Mouse (Mus musculus): Measurements from ENCODE around the gene Ugt1a9.
"Not testable (repeated sequence)": the region's sequence is repeated elsewhere in the genome, so short reads cannot be mapped to it uniquely, and the experiment has no call there.

Ugt1a9 gene

GRCm38 (mm10) chr1:88105656-88106055 is 35.1 kb downstream of the Ugt1a9 start:
- DNase-seq (ENCODE audit: low read depth), result no peak

DNA sequence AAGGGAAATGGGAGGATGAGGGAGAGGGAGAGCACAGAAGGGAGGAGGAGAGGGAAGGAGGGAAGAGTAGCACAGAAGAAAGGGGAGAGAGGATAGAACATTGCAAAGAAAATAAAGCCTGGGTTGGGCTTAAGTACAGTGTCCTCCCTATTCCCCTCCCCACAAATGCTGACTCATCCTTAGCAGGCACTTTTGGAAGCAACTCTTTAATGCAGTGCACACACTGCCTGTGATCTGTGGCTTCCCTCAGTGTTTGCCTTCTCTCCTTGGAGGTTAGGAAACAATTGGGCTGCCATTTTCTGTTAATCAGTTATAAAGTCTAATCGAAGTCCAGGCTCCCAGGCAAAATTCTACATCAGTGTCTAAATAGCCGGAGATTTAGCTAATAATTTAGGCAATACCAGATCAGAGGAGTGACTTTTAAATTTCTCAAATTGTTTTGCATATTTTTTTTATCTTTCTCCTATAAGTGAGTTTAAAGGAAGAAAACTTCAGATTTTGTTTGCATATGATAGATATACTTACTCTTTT is 38.5 kb downstream of the Ugt1a9 start:
- not testable (repeated sequence) for DNase-seq (ENCODE audit: low read depth)

DNA sequence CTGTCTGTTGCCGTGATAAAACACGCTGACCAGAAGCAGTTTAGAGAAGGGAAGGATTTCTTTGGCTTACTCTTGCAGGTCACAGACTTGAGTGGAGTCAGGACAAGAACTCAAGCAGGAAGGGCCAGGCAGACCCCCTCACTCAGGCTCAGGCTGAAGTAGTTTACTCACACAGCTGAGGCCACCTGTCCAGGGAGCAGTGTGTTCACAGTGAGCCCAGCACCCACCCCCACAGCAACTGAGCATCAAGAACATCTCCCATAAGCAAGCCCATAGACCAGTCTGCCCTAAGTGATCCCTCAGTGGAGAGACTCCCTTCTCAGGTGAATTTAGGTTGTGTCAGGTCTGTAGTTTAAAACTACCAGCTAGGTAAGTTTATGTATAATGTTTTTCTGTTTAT is 39.0 kb downstream of the Ugt1a9 start:
- not testable (repeated sequence) for DNase-seq (ENCODE audit: low read depth)

DNA sequence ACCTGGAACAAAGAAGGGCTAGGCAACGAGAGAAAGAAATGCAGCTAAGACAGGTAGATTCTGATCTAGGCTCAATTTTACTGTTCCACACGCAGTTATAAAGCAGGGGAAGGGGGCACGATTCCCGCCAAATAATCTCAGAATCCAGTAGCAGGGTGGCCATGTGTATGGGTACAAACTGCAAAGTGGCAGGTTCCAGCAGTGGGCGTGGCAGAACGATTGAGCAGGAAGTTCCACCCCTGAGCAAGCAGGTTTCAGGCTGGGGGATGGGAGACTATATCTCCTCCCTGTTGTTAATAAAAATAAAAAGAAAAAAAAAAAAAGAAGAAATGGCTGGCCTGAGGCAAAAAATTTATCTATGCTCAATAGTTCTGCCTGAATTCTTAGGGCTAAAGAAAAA is 42.2 kb downstream of the Ugt1a9 start:
- DNase-seq (ENCODE audit: low read depth), result not testable (repeated sequence)

DNA sequence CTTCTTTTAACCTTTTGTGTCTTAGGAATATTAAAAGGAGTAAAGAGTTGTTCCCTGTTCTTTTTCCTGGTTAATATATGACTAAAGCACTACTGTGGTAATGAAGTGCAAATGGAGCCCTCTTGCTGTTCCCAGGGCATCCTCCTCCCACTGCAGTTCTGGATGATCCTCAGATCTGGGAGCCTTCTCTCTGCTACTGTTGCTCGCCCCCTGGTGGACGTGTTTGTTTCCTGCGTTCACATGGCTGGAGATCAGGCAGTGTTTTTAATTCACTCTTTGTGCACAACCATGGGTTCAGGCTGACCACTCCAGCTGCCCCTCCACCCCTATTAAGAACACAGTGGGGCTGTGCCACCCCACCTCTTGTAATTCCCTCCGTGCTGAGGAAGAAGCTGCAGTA is 50.0 kb downstream of the Ugt1a9 start:
- not testable (repeated sequence) for DNase-seq (ENCODE audit: low read depth)

DNA sequence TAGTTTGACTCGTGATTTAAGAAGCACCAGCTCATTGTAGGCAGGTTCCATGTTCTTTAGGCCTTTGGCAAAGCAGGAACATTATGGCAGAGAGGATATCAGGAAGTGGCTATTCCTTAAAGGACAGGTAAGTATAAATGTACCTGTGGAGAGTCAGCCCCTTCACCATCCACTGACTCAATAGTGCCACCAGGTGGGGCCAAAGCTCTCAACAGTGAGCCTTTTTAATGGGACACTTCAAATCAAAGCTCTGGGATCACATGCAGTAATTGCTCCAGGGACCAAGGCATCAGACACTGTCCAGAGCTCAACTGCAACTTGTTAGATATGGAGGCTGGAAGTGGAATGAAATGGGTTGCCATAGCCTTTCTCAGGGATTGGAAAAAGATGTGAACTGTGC is 50.9 kb downstream of the Ugt1a9 start:
- DNase-seq (ENCODE audit: low read depth), result not testable (repeated sequence)

DNA sequence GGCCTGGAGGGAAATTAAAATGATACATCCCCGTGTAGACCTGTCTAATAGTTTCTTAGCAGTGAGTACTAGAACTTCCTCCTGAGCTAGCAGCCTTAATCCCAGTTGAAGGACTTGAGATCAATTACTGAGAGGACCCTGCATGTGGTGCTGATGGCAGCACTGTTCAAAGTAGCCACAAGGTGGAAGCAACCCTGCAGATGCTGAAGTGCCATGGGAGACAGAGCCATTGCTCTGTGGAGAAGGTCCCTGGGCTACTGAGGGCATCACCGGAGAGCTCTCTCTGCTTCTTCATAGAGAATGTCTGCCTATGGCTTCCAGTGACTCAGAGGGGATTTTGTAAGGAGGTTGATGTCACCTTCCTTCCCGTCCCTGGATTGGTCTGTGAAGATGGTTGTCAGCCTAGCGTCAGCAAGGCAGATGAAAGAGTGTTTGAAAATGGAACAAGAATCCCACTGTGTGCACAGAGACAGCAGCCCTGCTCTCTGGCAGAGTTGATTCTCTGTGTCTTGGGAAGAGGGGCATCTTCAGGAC is 55.3 kb downstream of the Ugt1a9 start:
- DNase-seq (ENCODE audit: low read depth), result not testable (repeated sequence)

GRCm38 (mm10) chr1:88129091-88129490 is 58.5 kb downstream of the Ugt1a9 start:
- not testable (repeated sequence) for DNase-seq (ENCODE audit: low read depth)

GRCm38 (mm10) chr1:88130223-88130622 is 59.6 kb downstream of the Ugt1a9 start:
- DNase-seq (ENCODE audit: low read depth), result not testable (repeated sequence)

DNA sequence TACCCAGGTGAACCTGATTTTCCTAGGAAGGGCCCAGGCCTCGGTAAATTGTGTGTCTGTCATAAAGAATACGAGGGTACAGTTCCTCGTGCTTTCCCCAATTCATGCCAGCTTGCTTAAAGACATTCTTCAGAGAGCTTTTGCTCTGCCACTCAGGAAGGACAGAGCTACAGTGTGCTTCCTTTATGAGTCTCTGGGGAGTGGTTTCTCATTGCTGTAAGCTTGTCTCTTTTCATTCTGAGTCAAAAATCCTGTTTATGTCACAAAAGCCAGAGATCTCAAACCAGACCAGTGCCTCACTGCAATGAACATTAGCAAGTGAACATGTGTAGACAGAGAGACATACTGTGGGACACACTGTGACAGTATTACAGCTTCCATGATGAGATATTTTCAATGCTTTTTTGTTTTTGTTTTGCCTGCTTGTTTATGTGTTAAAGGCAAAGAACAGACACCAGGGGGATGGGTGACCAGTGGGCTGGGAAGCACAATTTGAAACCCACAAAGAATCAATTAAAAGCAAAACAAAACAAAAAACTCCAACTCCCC is 63.4 kb downstream of the Ugt1a9 start:
- DNase-seq (ENCODE audit: low read depth), result no peak

GRCm38 (mm10) chr1:88134457-88135011 is 63.9 kb downstream of the Ugt1a9 start, which contains the start of gene Ugt1a6a:
Gene Ugt1a6a (plus strand): TSS chr1:88134809.
- DNase-seq (ENCODE audit: low read depth), result not testable (repeated sequence)

DNA sequence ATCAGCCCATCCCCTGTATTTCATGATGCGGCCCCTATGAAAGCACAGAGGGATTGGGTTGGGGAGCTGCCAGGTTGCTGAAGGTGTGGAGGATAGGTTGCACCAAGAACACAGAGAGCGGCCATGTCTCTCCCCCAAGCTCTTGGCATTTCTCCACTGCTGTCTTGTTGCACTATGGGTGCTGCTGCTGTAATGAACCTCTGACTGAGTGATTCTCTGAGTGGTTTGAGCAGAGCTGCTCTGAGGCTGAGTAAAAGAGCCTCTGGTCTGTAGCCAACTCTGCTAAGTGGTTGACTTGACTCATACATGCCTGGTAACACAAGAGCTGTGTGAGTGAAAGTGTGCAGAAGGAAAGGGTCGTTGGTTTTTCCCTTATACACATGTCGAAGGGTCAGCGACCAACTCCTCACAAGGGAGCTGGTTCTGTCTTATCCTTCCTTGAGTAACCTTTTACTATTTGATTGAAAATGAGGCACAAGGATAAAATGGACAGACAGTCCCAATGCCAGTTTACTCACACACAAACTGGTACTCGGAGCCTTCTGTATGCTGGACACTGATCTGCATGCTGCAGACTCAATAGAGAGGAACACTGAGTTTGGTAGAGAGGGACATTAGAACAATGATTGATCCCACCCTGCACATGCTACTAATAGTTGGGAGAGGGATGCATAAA is 64.8 kb downstream of the Ugt1a9 start:
- not testable (repeated sequence) for DNase-seq (ENCODE audit: low read depth)

DNA sequence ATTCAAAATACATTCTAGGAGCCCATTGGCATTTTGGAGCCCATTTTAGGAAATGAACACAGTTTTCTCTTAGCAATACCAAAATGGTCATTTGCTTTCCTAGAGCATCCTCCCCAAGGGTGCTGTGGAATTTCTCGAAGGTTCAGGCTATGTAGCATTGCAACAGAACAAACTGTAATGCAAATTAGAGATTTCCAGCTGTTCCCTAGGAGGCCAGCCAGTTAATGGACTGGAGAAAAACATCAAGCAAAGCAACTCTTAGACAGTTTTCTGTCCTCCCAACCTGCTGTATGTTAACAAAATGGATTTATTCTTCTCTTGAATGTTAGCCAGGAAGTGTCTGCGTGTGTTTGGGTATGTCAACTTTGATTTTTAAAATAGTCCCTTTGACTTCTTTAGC is 66.0 kb downstream of the Ugt1a9 start:
- DNase-seq (ENCODE audit: low read depth), result no peak

- DNase-seq (ENCODE audit: low read depth), result no peak
These were observed 66.7 kb downstream of the Ugt1a9 start for GRCm38 (mm10) chr1:88137264-88137663.

- DNase-seq (ENCODE audit: low read depth), result no peak
These were observed 67.5 kb downstream of the Ugt1a9 start for GRCm38 (mm10) chr1:88138145-88138544.

- not testable (repeated sequence) for DNase-seq (ENCODE audit: low read depth)
These were observed 69.9 kb downstream of the Ugt1a9 start for GRCm38 (mm10) chr1:88140492-88140891.

- not testable (repeated sequence) for DNase-seq (ENCODE audit: low read depth)
These were observed 73.5 kb downstream of the Ugt1a9 start for GRCm38 (mm10) chr1:88143966-88144675.

DNA sequence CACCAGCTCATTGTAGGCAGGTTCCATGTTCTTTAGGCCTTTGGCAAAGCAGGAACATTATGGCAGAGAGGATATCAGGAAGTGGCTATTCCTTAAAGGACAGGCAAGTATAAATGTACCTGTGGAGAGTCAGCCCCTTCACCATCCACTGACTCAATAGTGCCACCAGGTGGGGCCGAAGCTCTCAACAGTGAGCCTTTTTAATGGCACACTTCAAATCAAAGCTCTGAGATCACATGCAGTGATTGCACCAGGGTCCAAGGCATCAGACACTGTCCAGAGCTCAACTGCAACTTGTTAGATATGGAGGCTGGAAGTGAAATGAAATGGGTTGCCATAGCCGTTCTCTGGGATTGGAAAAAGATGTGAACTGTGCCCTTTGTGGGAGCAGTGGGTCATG is 74.7 kb downstream of the Ugt1a9 start:
- not testable (repeated sequence) for DNase-seq (ENCODE audit: low read depth)

- DNase-seq (ENCODE audit: low read depth), result not testable (repeated sequence)
These were observed 79.5 kb downstream of the Ugt1a9 start for GRCm38 (mm10) chr1:88150133-88150532.

DNA sequence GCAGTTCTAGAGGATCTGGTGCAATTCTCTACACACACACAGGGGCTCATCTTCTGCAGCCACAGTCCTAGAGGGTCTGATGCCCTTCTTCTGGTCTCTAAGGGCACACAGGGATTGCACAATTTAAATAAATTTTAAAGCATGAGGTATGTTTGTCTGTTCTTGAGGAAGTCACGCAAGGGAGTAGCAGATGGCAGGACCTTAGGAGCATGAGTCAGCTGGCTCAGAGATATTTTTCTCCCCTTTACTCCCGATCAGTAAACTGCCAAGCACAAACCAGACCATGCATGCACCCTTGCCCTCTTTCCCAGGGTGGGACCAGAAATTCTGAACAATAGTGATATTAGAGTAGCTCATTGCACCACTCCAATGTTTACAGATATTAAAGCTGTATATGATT is 87.8 kb downstream of the Ugt1a9 start:
- DNase-seq (ENCODE audit: low read depth), result no peak

- DNase-seq (ENCODE audit: low read depth), result no peak
These were observed 95.1 kb downstream of the Ugt1a9 start, which contains the start of gene Ugt1a5 for GRCm38 (mm10) chr1:88165711-88166110. Gene Ugt1a5 (plus strand): TSS chr1:88166012.

DNA sequence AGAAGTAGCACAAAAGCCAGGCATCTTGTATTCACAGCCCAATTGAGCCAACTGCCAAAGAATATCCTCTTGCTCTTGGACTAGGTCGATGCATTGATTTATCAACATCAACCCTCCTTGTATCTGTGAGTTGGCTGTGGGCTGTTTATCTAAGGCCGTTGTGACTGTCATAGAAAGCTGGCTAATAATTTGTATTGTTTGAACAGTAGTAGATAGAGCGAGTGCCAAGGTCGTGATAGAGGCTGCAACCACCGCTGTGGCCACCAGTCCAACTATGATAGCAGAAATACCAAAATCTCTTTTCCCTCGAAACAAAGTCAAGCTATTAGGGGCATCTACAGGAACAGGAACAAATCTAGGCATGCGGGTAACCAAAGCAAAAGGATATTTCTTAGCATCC is 101.6 kb downstream of the Ugt1a9 start:
- not testable (repeated sequence) for DNase-seq (ENCODE audit: low read depth)
